Mouse (Mus musculus): Measurements from ENCODE around the gene Atp2b4. TPM values are rescaled to one million over a fixed set of nuclear protein-coding genes. Genes with fewer than 3 reads are reported as not detected.

The Atp2b4 gene
- 18.8 and 27.3 TPM in 2 replicates for polyA plus RNA-seq (2012; ENCODE audit: low replicate concordance)

DNA sequence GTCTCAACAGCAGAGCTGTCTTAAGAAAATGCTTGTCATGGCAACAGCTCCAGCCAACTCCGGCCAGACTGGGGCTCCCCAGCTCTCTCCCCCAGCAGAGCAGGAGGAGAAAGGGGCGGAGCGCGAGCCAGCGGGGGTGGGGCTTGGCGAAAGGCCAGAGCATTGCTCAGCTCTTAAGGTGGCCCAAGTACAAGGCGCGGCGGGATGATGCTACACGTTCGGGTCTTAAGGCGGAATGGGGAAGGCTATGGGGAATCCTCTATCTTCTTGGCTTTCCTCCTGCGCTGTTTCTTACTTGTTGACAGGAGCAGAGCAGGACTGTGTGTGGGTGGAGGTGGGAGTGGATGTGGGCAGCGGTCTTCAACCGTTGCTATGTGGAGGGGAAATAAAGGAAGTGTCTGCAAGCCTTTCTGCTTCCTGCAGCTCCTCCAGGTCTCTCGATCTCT, at the start of gene Atp2b4:
Gene Atp2b4 (minus strand): TSS at position 94 of the 446 bp plus-strand sequence.

DNA sequence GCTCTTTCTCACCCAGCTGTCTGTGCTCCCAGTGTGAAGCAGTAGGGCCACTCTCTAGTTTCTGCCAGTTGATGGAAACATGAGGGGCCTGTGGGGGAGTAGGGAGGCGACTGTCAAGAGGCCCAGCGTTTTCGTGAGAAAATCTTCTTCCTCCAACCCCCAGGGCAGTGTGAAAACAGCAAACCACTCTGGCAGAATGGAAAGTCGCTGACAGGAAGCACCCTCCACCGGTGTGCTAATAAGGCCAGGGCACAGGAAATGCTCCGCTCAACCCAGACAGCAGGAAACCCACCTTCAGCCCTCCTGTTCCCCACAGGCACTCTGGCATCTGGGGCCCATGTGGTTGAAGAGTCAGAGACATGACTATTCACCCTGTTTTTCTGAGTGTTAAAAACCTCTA, 110.9 kb downstream of the Atp2b4 start, which contains the start of gene Lax1:
Gene Lax1 (minus strand): TSS at position 212 of the 400 bp plus-strand sequence.

DNA sequence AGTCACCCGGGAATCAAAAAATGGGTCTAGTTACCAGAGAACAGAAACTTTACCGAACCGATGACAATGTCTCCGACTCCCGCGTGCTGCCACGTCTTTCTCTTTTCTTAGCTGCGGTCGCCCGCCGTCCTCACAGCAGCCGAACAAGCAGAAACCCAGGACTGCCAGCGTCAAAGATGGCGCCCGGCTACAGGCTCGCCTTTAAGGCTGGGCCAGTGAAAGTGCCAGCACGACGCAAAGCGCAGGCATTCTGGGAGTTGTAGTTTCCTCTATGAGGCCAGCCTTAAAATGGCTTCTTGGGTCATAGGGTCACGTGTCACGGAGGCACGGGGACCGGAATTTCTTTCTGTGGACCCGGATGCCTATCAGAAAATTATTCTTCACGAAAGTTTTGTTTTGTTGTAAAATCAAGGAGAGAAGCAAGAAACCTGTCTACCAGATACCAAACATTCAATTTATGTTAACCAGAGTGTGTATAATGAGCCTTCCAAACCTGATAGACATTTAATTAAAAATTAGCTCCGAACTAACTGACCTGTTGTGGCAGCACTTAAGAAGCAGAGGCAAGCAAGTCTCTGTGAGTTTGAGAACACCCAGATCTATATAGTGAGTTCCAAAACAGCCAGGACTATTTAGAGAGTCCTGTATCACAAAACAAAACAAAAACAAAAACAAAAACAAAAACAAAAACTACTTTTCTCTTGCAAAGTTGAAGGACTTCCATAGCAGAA, 139.5 kb downstream of the Atp2b4 start, which contains the start of gene Gm38394:
Gene Gm38394 (minus strand): TSS at position 116 of the 731 bp plus-strand sequence.

DNA sequence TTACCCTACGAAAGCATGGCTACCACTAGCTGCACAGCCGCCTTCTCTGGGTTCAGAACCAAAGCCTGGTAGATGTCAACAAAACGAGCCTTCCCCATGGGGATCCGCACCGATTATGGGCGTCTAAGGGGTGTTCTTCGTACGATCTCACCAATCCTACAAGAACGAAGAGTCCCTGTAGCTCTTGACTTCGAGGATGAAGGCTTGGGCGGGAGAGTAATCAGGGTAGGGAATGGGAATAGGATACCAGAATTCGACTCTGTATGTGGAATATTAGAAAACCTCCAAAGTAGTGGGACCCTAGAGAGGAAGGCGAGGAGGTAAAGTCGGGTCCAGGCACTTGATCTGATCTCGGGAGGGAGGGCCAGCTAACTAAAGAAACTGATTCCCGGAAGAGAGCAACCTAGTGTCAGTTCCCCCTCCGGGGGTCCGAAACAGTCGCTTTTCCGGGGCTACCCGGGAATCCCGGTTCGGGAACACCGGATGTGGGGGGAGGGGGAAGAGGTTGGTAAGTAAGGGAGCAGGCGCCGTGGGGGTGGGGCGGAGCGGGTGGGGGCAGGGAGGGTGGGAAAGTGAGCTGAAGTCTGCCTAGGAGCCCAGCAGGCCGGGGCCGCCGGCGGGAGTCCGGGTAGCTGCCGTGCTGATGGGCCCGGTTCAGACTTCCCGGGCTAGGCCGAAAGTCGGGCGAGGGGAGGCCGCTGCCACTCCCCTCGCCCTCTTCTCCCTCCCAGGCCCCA, 140.2 kb downstream of the Atp2b4 start, which contains the start of gene Zbed6:
Gene Zbed6 (minus strand): TSS at position 420 of the 737 bp plus-strand sequence.

Other genes with a start within 250 kb of the Atp2b4 start
- gene Snrpe, start 190.8 kb downstream of the Atp2b4 start, polyA plus RNA-seq (2012; ENCODE audit: low replicate concordance) = 12.1 and 13.7 TPM in 2 replicates
- not detected in 2 replicates for gene Zbed6, start 140.2 kb downstream of the Atp2b4 start, polyA plus RNA-seq (2012; ENCODE audit: low replicate concordance)
- gene Gm38394, start 139.7 kb downstream of the Atp2b4 start, polyA plus RNA-seq (2012; ENCODE audit: low replicate concordance) = 4.9 and 9.8 TPM in 2 replicates
- 17.0 and 17.9 TPM in 2 replicates for gene Lax1, start 110.9 kb downstream of the Atp2b4 start, polyA plus RNA-seq (2012; ENCODE audit: low replicate concordance)
- not detected in 2 replicates for gene Optc, start 107.0 kb upstream of the Atp2b4 start, polyA plus RNA-seq (2012; ENCODE audit: low replicate concordance)
- 0.03 and 0.29 TPM in 2 replicates for gene Prelp, start 120.4 kb upstream of the Atp2b4 start, polyA plus RNA-seq (2012; ENCODE audit: low replicate concordance)
- 0.09 TPM in 1 of 2 replicates, not detected in the other for gene Fmod, start 236.2 kb upstream of the Atp2b4 start, polyA plus RNA-seq (2012; ENCODE audit: low replicate concordance)

Data from hematopoietic multipotent progenitor cell, adult 10-12 weeks (in vitro differentiated cells).